Mouse (Mus musculus) C2C12 (cell line): ENCODE measurements around the gene Etnk1. TPM values are rescaled to one million over a fixed set of nuclear protein-coding genes. Genes with fewer than 3 reads are reported as not detected.

Experiments used
- H3K27me3 ChIP-seq: one replicate; pipeline ENCODE4 v1.6.1; 2011; ENCODE audit not compliant: control insufficient read depth, insufficient read depth, insufficient read length
- H3K36me3 ChIP-seq: one replicate; pipeline ENCODE4 v1.6.1; 2011; ENCODE audit not compliant: control insufficient read depth, insufficient read depth
- H3K4me3 ChIP-seq: one replicate; pipeline ENCODE4 v1.5.1; 2011; ENCODE audit warnings: mild to moderate bottlenecking, control low read depth; ENCODE audit not compliant: poor library complexity, insufficient read depth, severe bottlenecking
- H3K79me2 ChIP-seq: one replicate; pipeline ENCODE4 v1.6.1; 2011; ENCODE audit not compliant: control insufficient read depth, insufficient read depth
- H3K79me3 ChIP-seq: one replicate; pipeline ENCODE4 v1.6.1; 2011; ENCODE audit warnings: low read depth, control low read depth
- H3ac ChIP-seq: one replicate; pipeline ENCODE3; 2011; ENCODE audit warnings: low read depth; ENCODE audit not compliant: control insufficient read depth, insufficient read length
- CEBPB ChIP-seq: IDR thresholded peaks from one replicate; pipeline ENCODE4 v1.6.1; 2011; ENCODE audit warnings: low read depth, mild to moderate bottlenecking, control low read depth, moderate library complexity
- CTCF ChIP-seq: IDR thresholded peaks from one replicate; pipeline ENCODE4 v1.5.1; 2011; ENCODE audit not compliant: control insufficient read depth, insufficient read depth, insufficient read length
- FOSL1 ChIP-seq: IDR thresholded peaks from one replicate; pipeline ENCODE4 v1.8.0; 2011; ENCODE audit warnings: mild to moderate bottlenecking, low read length; ENCODE audit not compliant: poor library complexity, insufficient read depth, severe bottlenecking
- MAX ChIP-seq: IDR thresholded peaks from one replicate; pipeline ENCODE4 v1.6.1; 2011; ENCODE audit warnings: mild to moderate bottlenecking, control low read depth
- MYOD1 ChIP-seq: IDR thresholded peaks from one replicate; pipeline ENCODE4 v1.6.1; 2011; ENCODE audit warnings: low read depth; ENCODE audit not compliant: control insufficient read depth, insufficient read length
- MYOG ChIP-seq: IDR thresholded peaks from one replicate; pipeline ENCODE4 v1.6.1; 2011; ENCODE audit not compliant: control insufficient read depth, insufficient read length; ENCODE audit errors: extremely low read depth
- USF1 ChIP-seq: IDR thresholded peaks from one replicate; pipeline ENCODE4 v1.6.1; 2011; ENCODE audit warnings: low read depth, mild to moderate bottlenecking, control low read depth, moderate library complexity
- polyA plus RNA-seq: library from polyadenylated mRNA; unstranded; fragments of >200 nt; fragmentation: generic; extraction: Trizol; gene quantifications from one replicate; pipeline ENCODE4 v1.2.1, GENCODE M21; 2012; ENCODE audit warnings: missing spikeins

The Etnk1 gene
- polyA plus RNA-seq, 1 experiment = 9.3 TPM

DNA sequence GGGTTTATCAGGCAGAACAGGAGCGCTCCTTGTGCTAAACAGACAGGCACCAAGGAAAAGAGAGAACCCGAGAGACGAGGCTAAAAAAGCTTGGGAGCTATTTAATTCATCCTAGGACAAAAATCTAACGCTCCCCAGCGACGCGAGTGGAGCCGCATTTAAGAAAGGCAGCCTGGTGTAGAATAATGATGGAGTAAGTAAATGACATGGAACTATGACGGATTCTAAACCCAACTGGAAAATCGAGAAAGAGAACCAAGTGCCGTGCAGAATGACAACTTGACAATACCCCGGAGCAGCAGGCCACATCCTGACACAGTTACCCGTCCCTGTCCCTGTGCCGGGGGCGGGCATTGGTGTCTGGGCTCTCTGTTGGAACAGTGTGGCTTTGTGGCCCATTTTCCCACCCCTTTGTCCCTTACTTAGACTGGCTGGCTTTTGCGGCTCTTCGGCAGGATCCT, 92.2 kb downstream of the Etnk1 start:
- no peaks in the 10 kb centered on the region for H3K27me3 ChIP-seq
- H3K36me3 ChIP-seq = no peaks in the 10 kb centered on the region
- H3K79me2 ChIP-seq = no peaks in the 10 kb centered on the region
- no peak overlapping the region for H3K4me3 ChIP-seq
- TF ChIP-seq USF1 = no peak
- H3K79me3 ChIP-seq = no peaks in the 10 kb centered on the region
- H3ac ChIP-seq = no peak overlapping the region

GRCm38 (mm10) chr6:143259870-143260559, 93.0 kb downstream of the Etnk1 start:
- H3K79me2 ChIP-seq = no peaks in the 10 kb centered on the region
- no peaks in the 10 kb centered on the region for H3K79me3 ChIP-seq
- no peaks in the 10 kb centered on the region for H3K27me3 ChIP-seq
- no peak for TF ChIP-seq USF1
- TF ChIP-seq MYOD1 = no peak
- no peak for TF ChIP-seq MAX
- TF ChIP-seq FOSL1 = no peak
- no peak for TF ChIP-seq MYOG
- no peak for TF ChIP-seq CEBPB
- TF ChIP-seq CTCF = no peak
- no peak overlapping the region for H3ac ChIP-seq
- no peaks in the 10 kb centered on the region for H3K36me3 ChIP-seq
- no peak overlapping the region for H3K4me3 ChIP-seq

DNA sequence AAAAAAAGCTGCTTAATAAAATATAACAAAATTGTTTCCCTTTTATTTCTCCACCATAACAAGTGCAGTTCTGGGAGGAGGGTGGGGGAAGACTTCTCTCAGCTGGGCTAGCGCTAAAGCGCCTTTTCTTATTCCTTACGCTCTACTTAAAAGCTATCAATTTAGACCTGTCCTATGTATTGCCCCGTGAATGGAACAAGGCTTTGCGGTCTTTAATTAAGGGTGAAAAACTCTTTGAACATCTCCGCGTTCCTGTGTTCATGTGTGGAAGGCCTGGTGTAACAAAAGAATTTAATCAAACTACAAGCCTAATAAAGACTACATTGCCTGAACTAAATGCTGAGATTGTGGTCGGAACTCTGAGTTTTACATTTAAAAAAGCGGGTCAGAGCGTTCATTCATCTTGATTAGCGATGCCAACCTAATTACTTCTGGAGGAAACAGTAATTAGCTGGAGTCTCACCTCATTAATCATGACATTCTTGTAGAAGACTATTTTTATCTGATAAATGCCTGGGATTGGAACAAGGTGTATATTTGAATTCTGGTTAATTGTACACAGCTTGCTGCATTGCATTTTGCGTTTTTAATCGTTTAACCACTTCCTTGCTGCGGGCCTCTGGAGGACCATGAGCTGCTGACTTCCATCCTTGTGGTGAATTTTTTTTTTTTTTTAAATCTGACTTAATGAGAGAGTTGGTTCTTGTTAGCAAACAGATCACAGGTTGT, 93.7 kb downstream of the Etnk1 start:
- H3K27me3 ChIP-seq = no peaks in the 10 kb centered on the region
- no peaks in the 10 kb centered on the region for H3K79me3 ChIP-seq
- no peak overlapping the region for H3K4me3 ChIP-seq
- H3ac ChIP-seq = no peak overlapping the region
- no peaks in the 10 kb centered on the region for H3K79me2 ChIP-seq
- no peak for TF ChIP-seq FOSL1
- no peak for TF ChIP-seq MAX
- TF ChIP-seq CTCF = no peak
- no peak for TF ChIP-seq USF1
- no peak for TF ChIP-seq MYOG
- no peak for TF ChIP-seq MYOD1
- TF ChIP-seq CEBPB = no peak
- no peaks in the 10 kb centered on the region for H3K36me3 ChIP-seq

DNA sequence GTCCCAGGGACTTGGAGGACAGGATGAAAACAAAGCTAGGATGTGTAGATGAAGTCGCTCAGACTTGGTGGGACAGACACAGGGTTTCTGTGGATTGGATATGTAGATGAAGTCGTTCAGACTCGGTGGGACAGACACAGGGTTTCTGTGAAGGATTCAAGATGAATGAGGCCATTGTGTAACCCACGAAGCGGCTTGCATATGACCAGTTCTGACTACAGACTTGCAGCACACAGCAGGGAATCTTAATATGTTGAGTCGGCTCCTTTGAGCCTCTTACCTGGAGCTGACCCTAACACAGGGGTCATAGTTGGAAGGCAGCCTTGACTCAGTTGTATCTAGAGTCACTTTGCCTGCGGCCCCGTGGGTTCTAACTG, 94.3 kb downstream of the Etnk1 start:
- Histone ChIP-seq H3K79me3 (no peaks in the 10 kb centered on the region), H3ac (no peak overlapping the region), H3K36me3 (no peaks in the 10 kb centered on the region), H3K79me2 (no peaks in the 10 kb centered on the region), H3K4me3 (no peak overlapping the region), H3K27me3 (no peaks in the 10 kb centered on the region)
- no peak for TF ChIP-seq MAX

GRCm38 (mm10) chr6:143265482-143265881, 98.5 kb downstream of the Etnk1 start:
- H3K79me3 ChIP-seq = no peaks in the 10 kb centered on the region

GRCm38 (mm10) chr6:143279222-143279621, 112.2 kb downstream of the Etnk1 start:
- Histone ChIP-seq H3K36me3 (no peaks in the 10 kb centered on the region), H3K27me3 (no peaks in the 10 kb centered on the region), H3K79me2 (no peaks in the 10 kb centered on the region), H3K4me3 (no peak overlapping the region), H3ac (no peak overlapping the region), H3K79me3 (no peaks in the 10 kb centered on the region)
- no peak for TF ChIP-seq USF1
- TF ChIP-seq CTCF = no peak
- no peak for TF ChIP-seq MYOG
- TF ChIP-seq FOSL1 = no peak
- TF ChIP-seq MAX = no peak
- TF ChIP-seq MYOD1 = no peak

More at GRCm38 (mm10) chr6:143265482-143265881, 98.5 kb downstream of the Etnk1 start:
- TF ChIP-seq MYOG = no peak
- no peak for TF ChIP-seq MYOD1
- TF ChIP-seq CEBPB = no peak
- no peak for TF ChIP-seq CTCF
- no peak for TF ChIP-seq FOSL1
- TF ChIP-seq USF1 = no peak
- H3K4me3 ChIP-seq = no peak overlapping the region
- no peaks in the 10 kb centered on the region for H3K79me2 ChIP-seq
- no peaks in the 10 kb centered on the region for H3K27me3 ChIP-seq
- H3K36me3 ChIP-seq = no peaks in the 10 kb centered on the region
- no peak overlapping the region for H3ac ChIP-seq

Other genes starting within 250 kb of the Etnk1 start
- not detected for gene St8sia1, start 202.8 kb upstream of the Etnk1 start, polyA plus RNA-seq
- gene C2cd5, start 67.1 kb upstream of the Etnk1 start, polyA plus RNA-seq = 4.8 TPM